Mouse (Mus musculus) lung, embryonic 16.5 days (tissue): ENCODE measurements around the gene Pigo. TPM values are rescaled to one million over a fixed set of nuclear protein-coding genes. Genes with fewer than 3 reads are reported as not detected.

Experiments
- ATAC-seq: fragments of 200-750 bp; cut with Nextera tagmentation; 2 replicates; pipeline ENCODE4 v1.8.0; 2017; ENCODE audit warnings: low read depth, mild to moderate bottlenecking, moderate library complexity
- H3K27ac ChIP-seq: fragments of 300-500 bp; sonication (generic); 2 replicates; pipeline ENCODE4 v1.5.1; 2014; ENCODE audit warnings: mild to moderate bottlenecking, control low read depth, low read length
- H3K27me3 ChIP-seq: fragments of 300-500 bp; sonication (generic); 2 replicates; pipeline ENCODE4 v1.6.1; 2014; ENCODE audit warnings: low read depth, low read length, mixed read lengths; ENCODE audit not compliant: control insufficient read depth, insufficient read depth
- H3K36me3 ChIP-seq: fragments of 300-500 bp; sonication (generic); 2 replicates; pipeline ENCODE4 v1.6.1; 2014; ENCODE audit warnings: low read length; ENCODE audit not compliant: control insufficient read depth, insufficient read depth
- H3K4me1 ChIP-seq: fragments of 300-500 bp; sonication (generic); replicated peaks from 2 replicates; pipeline ENCODE4 v1.6.1; 2014; ENCODE audit warnings: low read length, mixed read lengths; ENCODE audit not compliant: control insufficient read depth, insufficient read depth
- H3K4me2 ChIP-seq: fragments of 300-500 bp; sonication (generic); 2 replicates; pipeline ENCODE4 v1.6.1; 2014; ENCODE audit warnings: low read depth, low read length, control low read depth
- H3K4me3 ChIP-seq: fragments of 300-500 bp; sonication (generic); 2 replicates; pipeline ENCODE4 v1.5.1; 2014; ENCODE audit warnings: mild to moderate bottlenecking, low read length, control low read depth
- H3K9ac ChIP-seq: fragments of 300-500 bp; sonication (generic); 2 replicates; pipeline ENCODE4 v1.6.1; 2014; ENCODE audit warnings: low read length, control low read depth
- H3K9me3 ChIP-seq: fragments of 300-500 bp; sonication (generic); 2 replicates; pipeline ENCODE4 v1.6.1; 2016; ENCODE audit warnings: low read length; ENCODE audit not compliant: control insufficient read depth
- WGBS: fragments of 180-500 bp; shearing (Covaris S2); extraction: QIAGEN DNeasy Blood & Tissue Kit; methylation state at CpG from one replicate; pipeline ENCODE4 v1.1.7; 2014; 5-methylcytosine and 5-hydroxymethylcytosine counted together
- polyA plus RNA-seq: library from polyadenylated mRNA; unstranded; fragments of >200 nt; fragmentation: Nextera tagmentation; extraction: Ambion mirVana; gene quantifications from 2 replicates; pipeline ENCODE4 v1.2.1, GENCODE M21; 2015

The Pigo gene
- polyA plus RNA-seq, 1 experiment from 2014 or later = 24.8 TPM

DNA sequence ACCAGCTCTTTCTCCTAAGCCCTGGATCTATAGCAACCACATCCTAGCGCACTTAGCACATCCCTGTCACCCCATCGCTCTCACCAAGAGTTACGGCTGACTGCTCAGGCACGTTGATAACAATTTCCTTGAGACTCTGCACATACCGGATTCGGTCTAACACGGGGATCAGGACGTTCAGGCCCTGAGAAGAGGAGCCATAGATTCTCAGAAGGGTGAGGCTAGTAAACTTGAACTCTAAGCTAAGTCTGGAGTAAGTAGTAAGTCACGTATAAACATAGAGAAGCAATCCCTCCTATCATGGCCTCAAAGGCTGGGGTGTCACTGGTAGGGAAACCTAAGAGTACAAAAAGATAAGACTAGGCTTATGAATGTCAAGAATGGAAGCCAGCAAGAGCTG is 4.7 kb upstream of the Pigo start:
- no peak for ATAC-seq
- H3K4me1 ChIP-seq = peaks cover 15% of the 10 kb centered on the region
- no peaks in the 10 kb centered on the region for H3K9me3 ChIP-seq
- peak overlapping the region; percentile 89 for H3K27ac ChIP-seq
- peak overlapping the region; percentile 86 for H3K4me3 ChIP-seq
- H3K4me2 ChIP-seq = peak overlapping the region; percentile 92
- 63% methylated on average over 9 of the region's 9 CpGs for WGBS
- H3K27me3 ChIP-seq = no peaks in the 10 kb centered on the region
- peaks cover 33% of the 10 kb centered on the region for H3K36me3 ChIP-seq
- H3K9ac ChIP-seq = peak overlapping the region; percentile 96

DNA sequence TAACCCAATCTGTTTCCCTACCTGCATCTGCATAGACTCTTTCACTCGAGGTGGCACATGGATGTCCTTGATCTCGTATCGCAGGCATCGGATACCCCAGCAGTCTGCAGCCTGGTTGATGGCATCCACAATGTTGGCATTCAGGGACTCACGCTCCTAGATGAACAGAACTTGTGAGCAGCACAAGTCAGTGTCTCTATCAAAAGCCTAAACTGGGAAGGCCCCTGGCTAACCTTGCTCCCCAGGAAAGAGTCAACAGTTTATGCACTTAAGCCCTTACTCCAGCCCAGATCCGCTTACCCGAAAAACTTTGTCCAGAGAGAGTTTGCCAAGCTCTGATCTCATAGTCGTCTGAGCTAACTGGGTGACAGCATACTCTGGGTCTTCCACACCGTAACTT is 4.1 kb upstream of the Pigo start:
- Histone ChIP-seq H3K4me2 (no peak overlapping the region; the same call in 1 of the 2 replicates), H3K27ac (no peak overlapping the region), H3K27me3 (no peaks in the 10 kb centered on the region), H3K36me3 (peaks cover 33% of the 10 kb centered on the region), H3K4me3 (no peak overlapping the region), H3K9ac (peak overlapping the region; percentile 24; the same call in 1 of the 2 replicates), H3K4me1 (peaks cover 18% of the 10 kb centered on the region), H3K9me3 (no peaks in the 10 kb centered on the region)
- WGBS = 89% methylated on average over 9 of the region's 9 CpGs
- ATAC-seq = no peak

DNA sequence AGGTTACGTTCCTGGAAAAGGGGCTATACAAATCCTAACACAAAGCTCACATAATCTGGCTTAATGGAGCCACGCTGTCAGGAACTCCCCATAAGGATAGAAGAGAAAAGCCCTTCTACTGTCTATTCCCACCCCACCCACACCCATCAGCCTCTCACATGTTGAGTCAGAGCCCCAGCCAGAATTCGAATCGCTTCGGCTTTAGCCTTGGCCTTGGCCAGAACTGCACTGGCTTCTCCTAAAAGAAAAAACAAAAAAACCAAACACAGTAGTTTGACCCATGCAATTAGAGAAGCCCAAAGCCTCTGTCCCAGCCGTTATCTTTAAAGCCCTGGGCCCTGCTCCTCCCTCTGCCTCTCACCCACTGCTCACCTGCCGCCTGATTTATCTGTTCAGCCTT is 3.5 kb upstream of the Pigo start:
- Histone ChIP-seq H3K27ac (no peak overlapping the region), H3K27me3 (no peaks in the 10 kb centered on the region), H3K4me2 (no peak overlapping the region), H3K4me3 (no peak overlapping the region), H3K9ac (no peak overlapping the region), H3K4me1 (peaks cover 22% of the 10 kb centered on the region), H3K36me3 (peaks cover 30% of the 10 kb centered on the region), H3K9me3 (no peaks in the 10 kb centered on the region)
- no peak for ATAC-seq
- 89% methylated on average over 7 of the region's 7 CpGs for WGBS

DNA sequence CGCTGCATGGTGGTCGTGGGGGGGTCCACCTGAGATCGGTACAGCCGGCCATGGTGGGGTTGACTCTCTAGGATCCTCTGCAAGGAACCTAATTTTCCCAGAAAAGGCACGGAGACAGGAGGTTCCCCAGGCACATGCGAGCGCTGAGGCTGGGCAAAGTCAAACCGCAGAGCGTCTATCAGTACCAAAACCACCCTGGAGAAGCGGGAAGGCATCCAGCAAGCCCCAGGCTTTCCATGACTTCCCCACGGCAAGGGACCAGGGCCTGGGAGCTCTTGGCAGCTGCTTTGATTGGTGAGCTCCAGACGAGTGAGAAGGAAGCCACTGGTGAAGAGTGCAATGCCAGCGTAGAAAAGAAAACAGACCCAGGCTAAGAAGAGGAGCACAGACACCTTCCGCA is 946 bp downstream of the Pigo start:
- Histone ChIP-seq H3K27me3 (no peaks in the 10 kb centered on the region), H3K27ac (no peak overlapping the region), H3K9me3 (no peaks in the 10 kb centered on the region), H3K36me3 (peaks cover 42% of the 10 kb centered on the region), H3K9ac (peak overlapping the region; percentile 72), H3K4me3 (peak overlapping the region; percentile 79), H3K4me1 (peaks cover 7% of the 10 kb centered on the region), H3K4me2 (peak overlapping the region; percentile 86)
- 72% methylated on average over 14 of the region's 14 CpGs for WGBS
- ATAC-seq = no peak

DNA sequence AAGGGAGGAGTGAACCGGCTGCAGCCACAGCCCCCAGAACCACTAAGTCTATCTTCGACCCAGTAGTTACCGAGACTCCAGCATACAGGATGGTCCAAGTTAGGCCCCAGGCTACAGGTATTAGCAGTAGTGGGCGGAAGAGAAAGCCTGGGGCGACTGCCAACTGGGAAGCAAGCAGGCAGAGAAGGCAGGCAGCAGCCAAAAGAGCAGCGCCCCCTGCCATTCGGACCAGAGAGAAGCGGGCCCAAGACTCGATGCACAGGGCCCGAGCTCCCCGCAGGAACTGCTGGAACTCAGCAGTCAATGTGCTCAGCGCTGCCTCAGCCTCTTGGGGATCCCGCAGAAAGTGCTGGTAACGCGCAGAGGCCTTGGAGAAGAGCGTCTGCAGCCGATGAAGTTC is 4.3 kb downstream of the Pigo start:
- Histone ChIP-seq H3K9ac (no peak overlapping the region), H3K27me3 (no peaks in the 10 kb centered on the region), H3K4me1 (peaks cover 7% of the 10 kb centered on the region), H3K4me3 (no peak overlapping the region), H3K4me2 (no peak overlapping the region), H3K36me3 (peaks cover 34% of the 10 kb centered on the region), H3K27ac (no peak overlapping the region), H3K9me3 (no peaks in the 10 kb centered on the region)
- ATAC-seq = no peak
- 74% methylated on average over 17 of the region's 17 CpGs for WGBS

DNA sequence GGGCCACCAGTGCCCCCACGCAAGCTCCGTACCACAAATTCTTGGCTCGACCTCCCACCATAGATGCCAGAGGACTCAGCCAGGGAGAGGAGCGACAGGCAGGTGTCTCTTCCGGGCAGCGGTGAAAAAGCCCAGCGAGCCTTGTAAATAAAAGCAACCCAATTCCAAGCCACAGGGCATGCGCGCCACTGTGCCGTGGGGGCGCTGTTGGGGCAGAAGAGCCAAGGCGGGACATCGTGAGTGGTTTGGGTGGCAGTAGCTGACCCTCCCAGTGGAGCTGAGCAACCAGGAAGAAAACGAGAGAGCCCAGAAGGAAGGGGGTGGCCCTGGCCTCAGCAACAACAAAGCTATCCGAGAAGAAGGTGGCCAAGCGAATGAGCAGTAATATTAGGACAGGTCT is 4.7 kb downstream of the Pigo start:
- H3K36me3 ChIP-seq = peaks cover 34% of the 10 kb centered on the region
- no peak overlapping the region for H3K9ac ChIP-seq
- WGBS = 88% methylated on average over 16 of the region's 16 CpGs
- peaks cover 7% of the 10 kb centered on the region for H3K4me1 ChIP-seq
- no peaks in the 10 kb centered on the region for H3K9me3 ChIP-seq
- no peak overlapping the region for H3K27ac ChIP-seq
- H3K4me3 ChIP-seq = no peak overlapping the region
- no peaks in the 10 kb centered on the region for H3K27me3 ChIP-seq
- H3K4me2 ChIP-seq = no peak overlapping the region
- no peak for ATAC-seq

DNA sequence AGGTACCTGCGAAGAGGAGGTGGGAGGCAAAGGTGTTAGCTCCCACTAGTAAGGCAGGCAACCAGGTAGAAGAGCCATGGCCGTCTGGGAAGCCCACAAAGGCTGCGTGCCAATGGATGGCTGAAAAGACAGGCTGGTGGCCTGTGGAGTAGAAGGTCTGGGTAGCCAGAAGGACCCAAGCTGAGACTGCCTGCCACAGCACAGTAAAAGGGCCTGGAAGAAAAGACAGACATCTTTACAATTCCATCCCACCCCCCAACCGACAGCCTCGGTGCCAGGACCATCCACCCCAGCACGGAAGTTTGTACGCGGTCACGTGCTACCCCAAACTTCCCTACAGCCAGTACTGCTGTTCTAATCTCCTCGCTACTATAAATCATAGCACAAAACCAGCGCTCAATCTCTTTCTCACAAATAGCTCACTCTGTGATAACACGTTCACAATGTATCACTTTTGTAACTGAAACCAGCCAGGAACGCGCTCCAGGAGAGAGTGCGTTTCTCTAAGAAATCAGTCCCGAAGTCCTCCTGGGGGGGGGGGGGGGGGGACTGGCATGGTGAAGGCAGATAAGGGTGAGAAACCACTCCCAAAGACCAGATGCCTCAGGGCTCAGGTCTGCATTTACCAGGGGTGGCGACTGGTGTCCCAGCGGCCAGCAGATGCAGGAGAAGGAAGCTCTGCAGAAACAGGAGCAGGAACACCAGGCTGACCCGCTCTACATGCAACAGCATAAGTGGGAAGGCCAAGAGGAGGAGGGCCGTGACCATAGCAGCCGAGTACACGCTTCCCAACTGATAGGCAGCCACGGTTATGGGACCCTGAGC is 5.8 kb downstream of the Pigo start:
- no peak for ATAC-seq
- no peak overlapping the region for H3K4me2 ChIP-seq
- no peaks in the 10 kb centered on the region for H3K27me3 ChIP-seq
- H3K9me3 ChIP-seq = no peaks in the 10 kb centered on the region
- no peak overlapping the region for H3K9ac ChIP-seq
- peaks cover 34% of the 10 kb centered on the region for H3K36me3 ChIP-seq
- 91% methylated on average over 23 of the region's 23 CpGs for WGBS
- H3K4me1 ChIP-seq = peaks cover 5% of the 10 kb centered on the region
- no peak overlapping the region for H3K4me3 ChIP-seq
- H3K27ac ChIP-seq = no peak overlapping the region

DNA sequence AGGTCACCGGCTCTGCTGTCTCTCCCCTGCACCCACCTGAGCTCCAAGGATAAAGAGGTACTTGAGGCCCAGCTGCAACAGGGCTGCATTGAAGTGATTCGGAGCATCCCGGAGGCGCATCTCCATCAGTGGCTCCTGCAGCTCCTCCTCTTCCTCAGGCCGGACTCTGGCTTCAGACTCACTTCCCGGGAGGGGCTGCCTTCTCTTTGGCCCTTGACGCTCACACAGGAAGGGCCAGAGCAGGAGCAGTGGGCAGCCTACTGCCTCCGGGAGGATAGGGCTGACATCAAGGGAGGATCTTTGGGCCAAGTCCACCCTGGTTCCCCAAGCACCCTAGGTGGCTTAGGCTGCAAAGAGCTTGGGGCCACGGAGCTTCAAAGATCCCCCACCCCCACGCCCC is 6.4 kb downstream of the Pigo start:
- Histone ChIP-seq H3K9me3 (no peaks in the 10 kb centered on the region), H3K4me1 (no peaks in the 10 kb centered on the region), H3K9ac (no peak overlapping the region), H3K27ac (no peak overlapping the region), H3K4me3 (no peak overlapping the region), H3K4me2 (no peak overlapping the region), H3K27me3 (no peaks in the 10 kb centered on the region), H3K36me3 (peaks cover 34% of the 10 kb centered on the region)
- ATAC-seq = no peak
- 88% methylated on average over 10 of the region's 10 CpGs for WGBS

DNA sequence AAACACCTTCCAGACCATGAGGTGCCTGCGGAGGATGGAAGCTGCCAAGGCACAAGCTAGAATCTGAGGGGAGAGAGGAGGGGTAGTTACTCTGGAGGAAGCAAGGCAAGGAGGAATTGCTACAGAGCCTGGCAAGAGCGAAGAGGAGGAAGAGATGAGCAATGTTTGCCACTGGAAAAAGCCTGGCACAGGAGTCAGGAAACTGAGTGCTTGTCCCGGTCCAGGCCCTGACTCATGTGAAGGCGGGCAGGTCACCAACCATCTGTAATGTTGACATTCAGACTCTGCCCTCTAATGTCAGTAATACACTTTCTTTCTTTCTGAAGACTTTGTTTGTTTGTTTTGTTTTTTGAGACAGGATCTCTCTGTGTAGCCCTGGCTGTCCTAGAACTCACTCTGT is 7.5 kb downstream of the Pigo start:
- no peaks in the 10 kb centered on the region for H3K27me3 ChIP-seq
- 92% methylated on average over 4 of the region's 4 CpGs for WGBS
- no peak overlapping the region for H3K4me2 ChIP-seq
- no peak overlapping the region for H3K4me3 ChIP-seq
- H3K27ac ChIP-seq = no peak overlapping the region
- H3K9ac ChIP-seq = no peak overlapping the region
- H3K9me3 ChIP-seq = no peaks in the 10 kb centered on the region
- H3K4me1 ChIP-seq = no peaks in the 10 kb centered on the region
- no peak for ATAC-seq
- peaks cover 34% of the 10 kb centered on the region for H3K36me3 ChIP-seq
